Mouse (Mus musculus) cerebellum, adult 9-10 months (tissue): ENCODE results near the gene Piwil4.

ENCODE experiments used
- DNase-seq: peaks from one replicate; pipeline ENCODE4 v3.0.0; 2022

Piwil4 gene

GRCm38 (mm10) chr9:14666071-14666470 is 74.5 kb downstream of the Piwil4 start:
- DNase-seq: no peak

DNA sequence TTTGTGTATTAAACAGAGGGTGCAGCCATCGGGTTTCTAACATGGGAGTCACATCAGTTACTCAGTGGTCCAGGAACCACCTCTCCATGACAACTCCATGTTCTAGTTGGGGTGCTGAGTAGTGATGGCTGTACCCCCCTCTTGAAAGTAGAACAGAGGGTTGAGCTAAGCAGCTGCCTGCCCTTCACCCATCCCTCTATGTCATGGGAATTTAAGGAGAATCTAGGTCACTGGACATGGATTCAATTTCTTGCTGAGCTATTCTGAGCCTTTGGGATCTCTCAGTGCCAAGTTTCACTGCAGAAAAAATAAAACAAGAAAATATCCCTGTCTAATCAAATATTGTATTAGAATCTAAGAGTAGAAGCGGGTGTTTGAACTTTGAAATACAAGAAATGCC is 76.9 kb downstream of the Piwil4 start:
- peak; percentile 19 for DNase-seq

DNA sequence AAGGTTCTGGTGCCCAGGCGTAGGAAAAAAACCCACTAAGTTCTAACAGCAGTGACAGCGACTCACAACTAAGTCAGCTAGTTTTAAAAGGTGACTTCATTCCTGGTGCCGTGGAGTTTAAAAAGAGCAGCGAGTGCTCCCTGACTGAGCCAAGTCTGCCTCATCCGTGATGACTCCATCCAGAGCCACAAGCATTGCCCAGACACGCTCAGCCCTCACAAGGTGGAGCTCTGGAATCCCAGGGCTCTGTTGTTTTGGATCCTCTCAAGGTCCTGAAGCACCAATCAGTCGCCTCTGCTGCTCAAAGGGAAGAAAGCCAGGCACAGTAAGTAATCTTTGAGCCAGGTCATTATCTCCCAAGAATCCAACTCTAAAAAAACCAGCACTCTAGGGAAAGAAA is 77.7 kb downstream of the Piwil4 start:
- DNase-seq: no peak

- DNase-seq: no peak
Observed at GRCm38 (mm10) chr9:14662138-14662537, 78.4 kb downstream of the Piwil4 start.

- no peak for DNase-seq
Observed at GRCm38 (mm10) chr9:14657926-14658325, 82.6 kb downstream of the Piwil4 start.

DNA sequence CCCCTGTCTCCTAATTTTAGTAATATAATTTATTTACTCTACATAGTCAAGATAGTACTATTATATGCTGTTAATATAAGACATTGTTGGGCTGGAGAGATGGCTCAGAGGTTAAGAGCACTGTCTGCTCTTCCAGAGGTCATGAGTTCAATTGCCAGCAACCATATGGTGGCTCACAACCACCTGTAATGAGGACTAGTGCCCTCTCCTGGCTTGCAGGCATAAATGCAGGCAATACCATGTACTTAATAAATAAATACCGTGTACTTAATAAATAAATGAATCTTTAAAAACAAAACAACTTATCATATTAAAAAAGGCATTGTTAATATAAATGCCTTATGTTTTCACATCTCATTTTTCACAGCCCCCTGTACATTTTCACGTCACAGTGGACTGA is 86.5 kb downstream of the Piwil4 start:
- DNase-seq: no peak

DNA sequence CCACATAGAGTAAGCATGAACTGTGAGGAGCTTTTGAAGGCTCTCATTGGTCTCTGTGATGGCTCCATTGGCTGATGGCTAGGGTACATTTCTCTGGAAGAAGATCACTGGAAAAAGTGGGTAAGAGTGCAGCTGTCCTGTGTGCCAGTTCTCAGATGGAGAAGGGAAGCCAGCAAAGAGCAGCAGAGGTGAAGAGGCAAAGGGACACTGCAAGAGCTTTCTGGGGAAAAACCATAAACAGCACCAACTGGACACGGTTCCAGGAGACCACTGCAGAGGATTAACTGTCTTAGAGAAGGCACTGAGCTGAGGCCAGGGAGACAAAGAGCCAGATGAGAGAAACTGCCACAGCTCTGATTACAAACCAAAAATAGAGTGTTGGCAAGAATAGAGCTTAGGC is 87.8 kb downstream of the Piwil4 start:
- DNase-seq: no peak

DNA sequence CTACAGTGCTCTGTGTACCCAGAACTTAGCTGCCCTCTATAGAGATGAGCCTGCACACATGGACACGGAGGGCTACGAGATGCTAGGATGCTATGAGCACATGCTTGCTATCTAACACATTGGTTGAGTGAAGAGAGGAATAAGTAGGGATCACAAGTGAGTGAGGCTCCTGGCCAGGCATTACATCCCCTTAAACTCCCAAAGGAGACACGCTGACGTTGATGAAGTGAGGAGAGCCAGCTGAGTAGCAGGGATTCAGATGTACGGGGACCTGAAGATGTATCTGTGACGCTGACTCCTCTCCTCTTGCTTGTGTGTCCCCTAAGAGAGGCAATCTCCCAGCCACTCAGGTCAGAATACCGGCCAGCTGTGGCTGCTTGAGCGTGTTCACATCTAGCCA is 92.7 kb downstream of the Piwil4 start:
- no peak for DNase-seq

GRCm38 (mm10) chr9:14646641-14647040 is 93.9 kb downstream of the Piwil4 start:
- DNase-seq: no peak
